Mouse (Mus musculus): ENCODE data around the gene Cyth4.

Cyth4 gene

DNA sequence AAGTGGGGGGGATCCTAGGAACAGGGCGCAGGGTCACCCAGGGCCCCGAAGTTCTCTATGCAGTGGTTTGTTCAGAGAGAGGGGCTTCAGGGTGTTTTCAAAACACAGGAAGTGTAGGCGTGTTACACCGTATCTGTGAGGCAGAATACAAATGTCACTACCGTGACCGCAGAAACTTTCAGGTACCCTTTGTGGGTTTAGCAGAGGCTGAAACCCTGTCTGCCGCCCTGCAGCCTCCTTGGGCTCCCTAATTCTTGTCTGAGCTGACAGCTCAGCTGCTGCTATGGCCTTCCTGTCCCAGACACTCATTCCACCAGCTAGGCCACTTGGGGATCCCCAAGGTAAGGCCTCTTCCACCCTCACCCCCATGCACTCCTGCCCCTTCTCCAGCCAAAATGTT, 17.7 kb downstream of the Cyth4 start:
- peak; percentile 84 for DNase-seq (ENCODE audit: low read depth, low spot score)

DNA sequence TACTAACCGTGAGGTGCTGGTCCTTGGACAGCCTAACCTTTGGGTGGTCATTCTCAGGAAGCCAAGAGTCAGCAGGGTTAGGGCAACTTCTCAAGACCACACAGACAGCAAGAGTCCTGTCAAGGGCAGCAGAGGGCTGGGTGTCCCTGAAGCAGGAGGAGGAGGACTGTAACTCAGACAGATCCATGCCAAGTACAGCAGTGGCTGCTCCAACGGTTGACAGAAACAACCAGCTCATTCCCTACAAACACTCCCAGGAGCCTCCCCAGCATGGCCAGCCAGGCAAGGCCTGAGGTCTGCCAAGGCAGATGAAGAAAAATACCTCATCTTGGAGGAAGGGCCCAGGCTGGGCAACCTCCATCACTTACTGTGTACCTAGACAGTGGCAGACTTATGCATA, 20.1 kb downstream of the Cyth4 start:
- no peak for DNase-seq (ENCODE audit: low read depth, low spot score)

DNA sequence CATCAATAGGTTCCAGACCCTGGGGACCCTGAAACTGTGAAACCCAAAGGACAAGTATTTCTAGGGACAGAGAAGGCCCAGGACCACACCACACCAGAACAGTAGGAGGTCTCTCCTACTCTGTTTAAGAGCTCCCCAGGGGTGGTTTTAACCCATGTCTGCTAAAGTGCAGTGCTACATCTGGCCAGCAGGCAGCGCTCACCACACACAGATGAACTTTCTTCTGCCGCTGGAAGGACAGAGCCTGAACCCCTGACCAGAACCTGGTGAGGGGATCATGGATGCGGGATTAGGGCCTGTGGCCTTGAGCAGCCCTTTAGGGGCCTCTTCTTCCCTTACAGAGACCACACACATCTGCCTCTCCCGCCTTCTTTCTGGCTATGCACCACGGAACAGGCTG, 26.6 kb downstream of the Cyth4 start:
- DNase-seq (ENCODE audit: low read depth, low spot score) = peak; percentile 85

DNA sequence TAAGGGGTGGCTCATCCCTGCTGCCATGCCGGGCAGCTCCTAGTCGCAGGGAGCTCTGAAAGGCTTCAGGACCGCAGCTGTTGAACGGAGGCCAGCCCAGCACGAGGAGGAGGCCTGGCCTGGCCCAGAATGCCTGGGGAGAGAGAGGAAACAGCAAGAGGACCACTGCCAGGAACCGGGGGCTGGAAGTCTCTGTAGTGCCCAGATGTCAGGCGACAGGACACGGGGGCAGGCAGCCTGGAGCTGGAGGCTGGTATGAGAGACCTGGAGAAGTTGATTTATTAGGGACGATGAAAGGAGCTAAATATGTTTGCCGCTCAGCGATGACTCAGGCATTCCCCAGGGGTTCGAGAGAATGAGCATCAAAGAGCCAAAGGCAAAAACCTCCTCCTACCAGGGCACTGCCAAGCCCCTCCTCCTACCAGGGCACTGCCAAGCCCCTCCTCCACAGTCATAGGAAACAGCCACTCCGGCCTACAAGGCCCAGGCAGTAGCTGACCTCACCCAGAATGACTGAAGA, 27.6 kb downstream of the Cyth4 start:
- DNase-seq (ENCODE audit: low read depth, low spot score) = no peak

DNA sequence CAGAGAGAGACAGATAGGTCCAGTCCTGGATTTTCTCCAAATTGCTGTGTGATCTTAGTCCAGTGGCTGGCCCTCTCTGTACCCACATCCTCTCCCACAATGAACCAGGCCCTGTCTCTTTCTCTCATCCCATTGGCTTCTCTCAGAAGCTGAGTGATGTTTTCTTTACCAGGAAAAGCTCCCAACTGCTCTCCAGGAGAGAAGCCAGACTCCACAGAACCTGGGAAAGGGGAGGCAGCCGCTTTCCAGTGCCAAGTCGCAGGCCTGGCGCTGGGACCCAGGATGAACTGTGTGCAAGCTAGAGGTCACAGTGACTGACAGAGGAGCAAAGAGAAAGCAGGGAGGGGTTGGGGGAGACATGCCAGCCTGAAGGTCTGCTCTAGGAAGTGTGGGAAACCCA, 28.1 kb downstream of the Cyth4 start:
- DNase-seq (ENCODE audit: low read depth, low spot score) = no peak

DNA sequence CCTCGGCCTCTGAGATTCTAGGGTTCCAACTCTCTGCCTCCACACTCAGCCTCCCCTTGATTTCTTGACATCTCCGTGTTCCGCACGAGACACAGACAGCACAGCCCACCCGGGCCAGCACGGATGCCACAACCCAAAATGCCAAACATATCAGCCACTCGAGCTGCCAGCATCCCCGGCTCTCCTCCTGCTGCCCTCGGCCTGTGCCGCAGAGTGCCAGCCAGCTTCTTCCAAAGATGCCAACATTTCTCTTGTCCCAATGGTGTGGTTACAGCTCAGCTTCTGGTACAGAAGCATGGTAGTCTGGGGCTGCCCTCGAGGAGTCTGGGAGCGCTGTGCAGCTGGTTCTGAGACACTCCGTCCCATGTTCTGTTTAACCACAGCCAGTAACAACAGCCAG, 29.4 kb downstream of the Cyth4 start:
- DNase-seq (ENCODE audit: low read depth, low spot score) = no peak

DNA sequence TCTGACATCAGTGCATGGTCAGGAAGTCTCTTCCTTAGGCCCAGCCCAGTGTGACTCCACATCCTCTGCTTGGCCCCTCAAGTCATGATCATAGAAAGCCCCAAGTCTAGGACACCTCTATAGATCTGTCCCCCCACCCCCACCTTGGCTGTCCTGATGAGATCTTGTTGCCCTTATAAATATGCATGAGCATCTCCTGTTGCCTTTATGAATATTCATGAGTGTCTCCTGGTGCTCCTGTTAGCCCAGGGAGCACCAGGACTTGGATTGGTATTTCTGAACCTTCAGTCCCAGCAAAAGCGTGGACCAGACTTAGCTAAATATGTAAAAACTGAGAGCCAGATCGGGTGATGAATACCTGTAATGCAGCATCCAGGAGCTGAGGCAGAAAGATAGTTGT, 35.5 kb downstream of the Cyth4 start:
- DNase-seq (ENCODE audit: low read depth, low spot score) = no peak

DNA sequence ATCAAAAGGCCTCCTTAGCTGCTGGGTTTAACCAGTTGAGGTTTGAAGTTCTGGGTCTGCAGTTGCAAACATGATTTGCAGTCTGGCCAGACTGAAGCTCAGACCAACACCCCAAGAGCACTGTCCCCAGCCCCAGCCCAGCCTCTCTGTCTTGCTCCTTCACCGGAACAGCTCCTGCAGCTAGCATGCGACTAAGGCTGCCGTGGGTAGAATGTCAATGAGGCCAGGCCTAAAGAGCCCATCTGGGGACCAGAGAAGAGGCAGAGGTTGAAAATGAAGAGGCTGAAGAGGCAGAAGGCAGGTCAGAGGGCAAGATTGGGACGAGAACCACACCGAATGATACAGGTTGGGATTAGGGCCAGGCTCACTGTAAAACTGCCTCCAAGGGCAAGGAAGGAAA, 36.6 kb downstream of the Cyth4 start:
- no peak for DNase-seq (ENCODE audit: low read depth, low spot score)

DNA sequence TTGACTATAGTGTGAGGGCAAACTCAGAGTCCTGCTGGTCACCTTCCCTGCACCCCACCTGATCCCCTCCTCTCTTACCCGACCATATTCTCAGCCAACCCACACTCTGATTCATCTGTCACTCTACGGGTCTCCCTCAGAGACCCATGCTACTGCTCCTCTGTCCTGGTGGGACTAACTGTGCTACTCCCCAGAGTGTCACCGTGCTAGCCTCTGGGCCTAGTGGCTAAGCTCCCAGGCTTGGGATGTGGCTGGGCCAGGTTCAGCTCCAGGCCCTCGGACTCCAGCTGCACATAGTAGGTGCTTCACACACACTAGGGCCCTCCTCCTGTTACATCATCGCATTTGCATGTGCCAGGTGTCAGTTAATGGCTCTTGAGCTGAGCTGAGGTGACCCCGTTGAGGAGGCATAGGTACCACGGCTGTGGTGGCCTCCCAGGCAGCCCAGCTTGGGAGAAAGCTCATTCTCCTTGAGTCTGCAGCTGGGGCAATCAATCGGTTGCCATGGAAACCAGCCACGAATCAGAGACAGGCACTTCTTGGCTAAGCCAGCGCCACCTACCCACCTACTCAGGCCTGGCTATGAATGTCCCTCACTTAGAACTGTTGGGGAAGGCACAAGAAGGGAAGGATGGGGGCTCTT, 37.4 kb downstream of the Cyth4 start:
- DNase-seq (ENCODE audit: low read depth, low spot score) = peak; percentile 33

DNA sequence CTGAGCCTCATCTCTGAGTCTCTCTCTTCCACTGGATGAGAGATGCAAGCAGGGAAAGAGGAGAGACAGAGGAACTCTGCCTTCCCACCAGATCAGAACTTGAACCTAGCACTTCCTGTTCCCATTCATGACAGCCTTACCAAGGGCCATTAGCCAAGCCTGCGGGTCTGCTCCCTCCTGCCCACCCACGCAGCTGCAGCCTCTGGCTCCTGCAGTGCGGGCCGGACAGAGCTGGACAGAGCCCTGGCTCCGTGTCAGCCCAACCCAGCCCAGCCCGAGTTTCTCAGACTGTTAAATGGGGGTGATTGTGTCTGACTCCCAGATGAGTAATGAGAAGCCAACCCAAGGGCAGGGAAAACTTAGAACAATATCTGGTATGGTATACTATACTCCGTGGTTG, 38.4 kb downstream of the Cyth4 start:
- DNase-seq (ENCODE audit: low read depth, low spot score) = no peak

DNA sequence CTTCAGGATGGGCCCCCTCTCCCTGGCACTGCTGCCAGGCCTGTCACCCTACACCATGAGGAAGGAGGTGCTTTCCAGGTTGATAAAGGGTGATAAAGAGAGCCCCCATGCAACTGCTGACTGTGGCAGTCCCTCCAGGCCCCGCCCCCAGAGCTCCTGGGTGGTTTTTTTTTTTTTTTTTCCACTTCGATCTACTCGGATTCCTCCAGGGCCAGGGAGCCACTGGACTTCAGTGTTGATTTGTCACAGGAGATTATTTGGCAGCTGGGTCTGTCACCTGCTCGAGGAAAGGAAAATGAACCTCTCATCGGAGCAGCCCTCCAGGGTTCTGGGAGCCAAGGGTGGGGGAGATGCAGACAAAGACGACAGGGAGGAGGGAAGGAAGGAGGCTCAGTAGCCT, 46.8 kb downstream of the Cyth4 start:
- no peak for DNase-seq (ENCODE audit: low read depth, low spot score)

DNA sequence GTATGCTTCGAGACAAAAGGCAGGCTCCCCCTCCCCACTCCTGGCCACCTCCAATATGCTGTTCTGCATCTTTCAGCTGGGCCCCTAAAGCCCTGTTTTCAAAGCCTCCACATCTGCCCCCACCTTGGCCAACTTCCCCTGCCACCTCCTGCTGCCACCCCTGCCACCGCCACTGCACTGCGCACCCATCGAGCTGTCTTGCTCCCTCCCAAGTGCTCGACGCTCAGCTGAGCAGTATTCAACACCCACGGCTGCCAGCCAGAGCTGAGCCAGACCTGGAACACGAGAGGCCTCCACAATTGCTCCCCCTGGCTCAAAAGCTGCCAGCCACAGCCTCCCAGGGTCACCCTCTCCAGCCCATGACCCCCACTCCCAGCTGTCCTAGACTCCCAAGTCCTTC, 47.8 kb downstream of the Cyth4 start:
- DNase-seq (ENCODE audit: low read depth, low spot score) = no peak

DNA sequence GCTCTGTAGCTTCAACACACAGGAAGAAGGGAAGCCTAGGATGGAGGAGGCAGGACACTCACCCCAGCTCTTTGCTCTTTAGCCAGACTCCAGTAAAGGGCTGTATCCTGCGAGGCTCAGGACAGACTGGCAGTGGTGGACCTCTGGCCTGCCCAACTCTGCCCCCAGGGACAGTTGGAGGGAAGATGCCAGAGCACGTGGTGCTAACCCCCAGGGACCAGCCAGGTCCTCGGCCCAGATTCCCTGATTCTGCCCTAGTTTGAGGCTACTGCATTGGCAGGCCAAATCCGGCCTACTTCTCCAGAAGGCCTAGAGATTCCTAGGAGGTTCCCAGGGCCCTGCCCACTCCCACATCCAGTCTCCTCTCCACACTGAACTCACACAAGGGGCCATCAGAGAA, 50.9 kb downstream of the Cyth4 start:
- DNase-seq (ENCODE audit: low read depth, low spot score) = no peak

DNA sequence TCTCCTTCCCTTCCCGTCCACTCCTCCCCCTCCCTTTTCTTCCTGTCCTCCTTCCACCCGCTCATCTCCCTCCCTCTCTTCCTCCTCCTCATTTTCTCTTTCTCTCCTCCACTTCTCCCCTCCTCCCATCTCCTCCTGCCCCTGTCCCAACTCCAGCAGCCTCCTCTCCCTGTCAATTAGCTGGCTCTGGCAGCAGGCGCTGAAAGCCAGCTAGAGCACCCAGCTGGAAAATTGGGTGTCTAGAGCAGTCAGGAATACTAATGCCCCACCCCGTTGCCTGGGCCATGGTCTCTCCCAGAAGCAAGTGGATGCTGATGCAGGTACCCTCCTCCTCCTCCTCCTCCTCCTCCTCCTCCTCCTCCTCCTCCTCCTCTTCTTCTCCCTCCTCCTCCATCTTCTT, 54.3 kb downstream of the Cyth4 start:
- no peak for DNase-seq (ENCODE audit: low read depth, low spot score)

DNA sequence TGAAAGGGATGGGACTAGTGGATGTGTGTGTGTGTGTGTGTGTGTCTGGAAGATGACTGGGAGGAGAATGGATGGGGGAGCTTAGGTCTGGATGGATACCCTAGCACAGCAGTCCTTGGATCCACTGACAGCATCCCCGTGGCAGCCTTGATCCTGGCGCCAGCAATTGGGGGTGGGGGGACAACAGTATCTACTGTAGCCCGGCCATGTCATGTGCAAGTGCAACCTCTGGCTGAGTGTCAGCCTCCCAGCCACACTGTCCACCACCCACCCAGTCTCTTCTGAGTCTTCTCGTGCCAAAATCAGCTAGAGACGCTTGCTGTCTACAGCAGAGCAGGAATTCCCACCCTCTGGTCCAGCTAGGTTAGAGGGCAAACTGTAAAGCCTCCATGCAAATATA, 67.4 kb downstream of the Cyth4 start:
- DNase-seq (ENCODE audit: low read depth, low spot score) = no peak

DNA sequence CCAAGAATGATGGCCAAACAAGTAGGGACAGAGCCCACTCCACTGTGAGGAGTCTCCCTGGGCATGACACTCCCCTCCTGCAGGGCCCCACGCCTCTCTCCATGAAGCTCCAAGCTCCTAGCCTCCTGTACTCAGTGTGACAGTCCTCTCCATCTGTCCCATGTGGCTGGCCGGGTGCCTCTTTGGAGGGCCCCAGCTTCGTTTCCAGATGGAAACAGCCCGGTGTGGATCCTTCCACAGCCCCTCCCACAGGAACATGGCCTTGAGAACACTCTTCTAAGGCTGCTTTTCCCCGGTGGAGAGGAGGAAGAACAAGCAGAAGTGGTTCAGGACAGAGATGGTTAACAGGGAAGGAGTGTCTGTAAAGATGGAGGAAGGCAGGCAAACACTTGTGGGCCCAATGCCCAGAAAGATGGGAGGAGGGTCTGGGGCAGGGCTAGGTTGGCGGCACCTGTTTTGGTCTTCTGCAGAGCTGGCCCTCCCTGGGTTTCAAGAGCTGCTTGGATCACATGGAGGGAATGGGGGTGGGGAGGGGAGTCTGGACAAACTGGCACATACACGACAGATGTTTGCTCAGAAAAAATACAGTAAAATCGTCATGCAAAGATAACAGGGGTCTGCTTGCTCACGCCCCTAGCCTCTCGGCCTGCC, 72.5 kb downstream of the Cyth4 start:
- no peak for DNase-seq (ENCODE audit: low read depth, low spot score)

DNA sequence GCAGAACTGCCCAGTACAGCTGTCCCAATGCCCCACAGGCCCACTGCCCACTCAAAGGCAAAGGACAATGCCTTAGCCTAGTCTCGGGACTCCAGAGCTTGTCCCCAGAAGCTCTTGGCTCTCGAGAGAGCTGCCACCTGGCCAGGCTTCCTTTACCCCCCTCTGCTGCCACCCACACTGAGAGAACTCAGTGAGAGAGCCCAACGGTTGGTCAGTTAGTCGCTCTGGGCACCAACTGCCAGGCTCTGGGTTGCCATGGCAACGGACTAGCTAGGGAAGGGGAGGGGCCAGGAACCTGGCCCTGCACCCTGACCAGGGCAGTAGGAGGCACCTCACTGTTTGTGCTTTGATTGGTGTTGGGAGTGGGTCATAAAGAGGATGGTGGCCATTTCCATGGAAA, 73.5 kb downstream of the Cyth4 start:
- DNase-seq (ENCODE audit: low read depth, low spot score) = no peak
